Mouse (Mus musculus) kidney, embryonic 15.5 days (tissue): Measurements from ENCODE around the gene Aco2. TPM values are rescaled to one million over a fixed set of nuclear protein-coding genes. Genes with fewer than 3 reads are reported as not detected.

ENCODE experiments used
- ATAC-seq: fragments of 200-750 bp; cut with Nextera tagmentation; replicated peaks from 2 replicates; pipeline ENCODE4 v1.8.0; 2017; ENCODE audit warnings: moderate TSS enrichment; ENCODE audit not compliant: low FRiP score
- H3K27ac ChIP-seq: fragments of 300-500 bp; sonication (generic); 2 replicates; pipeline ENCODE4 v1.5.1; 2015; ENCODE audit warnings: mild to moderate bottlenecking, inconsistent platforms
- H3K27me3 ChIP-seq: fragments of 300-500 bp; sonication (generic); 2 replicates; pipeline ENCODE4 v1.6.1; 2015; ENCODE audit warnings: inconsistent platforms
- H3K36me3 ChIP-seq: fragments of 300-500 bp; sonication (generic); 2 replicates; pipeline ENCODE4 v1.6.1; 2015; ENCODE audit warnings: inconsistent platforms
- H3K4me1 ChIP-seq: fragments of 300-500 bp; sonication (generic); 2 replicates; pipeline ENCODE4 v1.6.1; 2015; ENCODE audit warnings: inconsistent platforms
- H3K4me2 ChIP-seq: fragments of 300-500 bp; sonication (generic); 2 replicates; pipeline ENCODE4 v1.6.1; 2015; ENCODE audit warnings: moderate library complexity, mild to moderate bottlenecking, inconsistent platforms
- H3K4me3 ChIP-seq: fragments of 300-500 bp; sonication (generic); replicated peaks from 2 replicates; pipeline ENCODE4 v1.5.1; 2015; ENCODE audit warnings: mild to moderate bottlenecking, inconsistent platforms
- H3K9ac ChIP-seq: fragments of 300-500 bp; sonication (generic); 2 replicates; pipeline ENCODE4 v1.6.1; 2015; ENCODE audit warnings: mild to moderate bottlenecking, inconsistent platforms
- H3K9me3 ChIP-seq: fragments of 300-500 bp; sonication (generic); replicated peaks from 2 replicates; pipeline ENCODE4 v1.6.1; 2016; ENCODE audit warnings: inconsistent platforms
- WGBS: fragments of 180-500 bp; shearing (Covaris S2); methylation state at CpG from one replicate; pipeline ENCODE4 v1.1.7; 2015; ENCODE audit warnings: mixed read lengths; 5-methylcytosine and 5-hydroxymethylcytosine counted together
- polyA plus RNA-seq: library from polyadenylated mRNA; unstranded; fragments of >200 nt; fragmentation: Nextera tagmentation; extraction: Ambion mirVana; gene quantifications from 2 replicates; pipeline ENCODE4 v1.2.1, GENCODE M21; 2015

The Aco2 gene
- polyA plus RNA-seq, 1 experiment from 2014 or later, result 224 TPM

GRCm38 (mm10) chr15:81961078-81961451 lies 89.0 kb downstream of the Aco2 start:
- no peaks in the 10 kb centered on the region for H3K27me3 ChIP-seq
- peak overlapping the region; percentile 33; the same call in 1 of the 2 replicates for H3K9ac ChIP-seq
- H3K4me1 ChIP-seq, result peaks cover 13% of the 10 kb centered on the region; the same call in 1 of the 2 replicates
- no peaks in the 10 kb centered on the region for H3K9me3 ChIP-seq
- H3K27ac ChIP-seq, result peak overlapping the region; percentile 45; the same call in 1 of the 2 replicates
- H3K36me3 ChIP-seq, result no peaks in the 10 kb centered on the region
- peak overlapping the region; percentile 71 for H3K4me3 ChIP-seq
- H3K4me2 ChIP-seq, result peak overlapping the region; percentile 96
- ATAC-seq, result peak; percentile 57; the same call in 1 of the 2 replicates
- WGBS, result 0% methylated on average over 8 of the region's 8 CpGs

- no peak for ATAC-seq
- Histone ChIP-seq H3K4me3 (no peak overlapping the region), H3K36me3 (no peaks in the 10 kb centered on the region), H3K27ac (no peak overlapping the region), H3K4me2 (no peak overlapping the region), H3K9ac (no peak overlapping the region), H3K9me3 (no peaks in the 10 kb centered on the region), H3K27me3 (no peaks in the 10 kb centered on the region), H3K4me1 (peaks cover 13% of the 10 kb centered on the region; the same call in 1 of the 2 replicates)
- WGBS, result 45% methylated on average over 1 of the region's 1 CpGs
These were observed 92.2 kb downstream of the Aco2 start for GRCm38 (mm10) chr15:81964262-81964661.

Other genes starting within 250 kb of the Aco2 start
- gene L3mbtl2, start 208.4 kb upstream of the Aco2 start, polyA plus RNA-seq, result 23.1 and 26.3 TPM in 2 replicates
- gene Chadl, start 175.0 kb upstream of the Aco2 start, polyA plus RNA-seq, result 5.0 and 5.2 TPM in 2 replicates
- 34.8 and 37.4 TPM in 2 replicates for gene Zc3h7b, start 127.3 kb upstream of the Aco2 start, polyA plus RNA-seq
- gene Rangap1, start 126.8 kb upstream of the Aco2 start, polyA plus RNA-seq, result 99.1 and 106 TPM in 2 replicates
- gene Tef, start 69.9 kb upstream of the Aco2 start, polyA plus RNA-seq, result 23.9 and 26.5 TPM in 2 replicates
- 28.2 and 29.3 TPM in 2 replicates for gene Tob2, start 13.5 kb upstream of the Aco2 start, polyA plus RNA-seq
- 159 and 163 TPM in 2 replicates for gene Phf5a, start 398 bp upstream of the Aco2 start, polyA plus RNA-seq
- gene Polr3h, start 53.9 kb downstream of the Aco2 start, polyA plus RNA-seq, result 80.1 and 80.8 TPM in 2 replicates
- 24.7 and 30.7 TPM in 2 replicates for gene Csdc2, start 64.5 kb downstream of the Aco2 start, polyA plus RNA-seq
- gene Pmm1, start 88.6 kb downstream of the Aco2 start, polyA plus RNA-seq, result 28.8 and 35.3 TPM in 2 replicates
- not detected in 2 replicates for gene 1700029P11Rik, start 108.2 kb downstream of the Aco2 start, polyA plus RNA-seq
- gene Xrcc6, start 115.5 kb downstream of the Aco2 start, polyA plus RNA-seq, result 83.3 and 87.0 TPM in 2 replicates
- 25.1 and 26.3 TPM in 2 replicates for gene Desi1, start 161.6 kb downstream of the Aco2 start, polyA plus RNA-seq
- 272 and 286 TPM in 2 replicates for gene Snu13, start 175.3 kb downstream of the Aco2 start, polyA plus RNA-seq
- 0.03 TPM in 1 of 2 replicates, not detected in the other for gene 4930407I10Rik, start 186.8 kb downstream of the Aco2 start, polyA plus RNA-seq
- 0.05 and 0.09 TPM in 2 replicates for gene Mei1, start 197.7 kb downstream of the Aco2 start, polyA plus RNA-seq